Mouse (Mus musculus) embryonic facial prominence, embryonic 11.5 days (tissue): ENCODE results near the gene Cideb. TPM values are rescaled to one million over a fixed set of nuclear protein-coding genes. Genes with fewer than 3 reads are reported as not detected.

Experiments
- ATAC-seq: fragments of 200-750 bp; cut with Nextera tagmentation; replicated peaks from 2 replicates; pipeline ENCODE4 v1.8.0; 2017; ENCODE audit warnings: low read depth; ENCODE audit not compliant: insufficient number of reproducible peaks, low FRiP score, low TSS enrichment
- DNase-seq: peaks from one replicate; pipeline ENCODE4 v3.0.0-alpha.2; 2015; ENCODE audit warnings: low spot score
- H3K27ac ChIP-seq: fragments of 300-500 bp; sonication (generic); replicated peaks from 2 replicates; pipeline ENCODE4 v1.5.1; 2014; ENCODE audit warnings: mild to moderate bottlenecking, low read depth, low read length, control low read depth
- H3K27me3 ChIP-seq: fragments of 300-500 bp; sonication (generic); 2 replicates; pipeline ENCODE4 v1.6.1; 2014; ENCODE audit warnings: mild to moderate bottlenecking, low read length, moderate library complexity, mixed read lengths; ENCODE audit not compliant: control insufficient read depth, insufficient read depth
- H3K36me3 ChIP-seq: fragments of 300-500 bp; sonication (generic); replicated peaks from 2 replicates; pipeline ENCODE4 v1.6.1; 2014; ENCODE audit warnings: low read depth, mild to moderate bottlenecking, low read length, moderate library complexity, mixed read lengths; ENCODE audit not compliant: control insufficient read depth, insufficient read depth
- H3K4me1 ChIP-seq: fragments of 300-500 bp; sonication (generic); 2 replicates; pipeline ENCODE4 v1.6.1; 2014; ENCODE audit warnings: low read length, mixed read lengths; ENCODE audit not compliant: control insufficient read depth, insufficient read depth
- H3K4me2 ChIP-seq: fragments of 300-500 bp; sonication (generic); 2 replicates; pipeline ENCODE4 v1.6.1; 2014; ENCODE audit warnings: low read depth, mild to moderate bottlenecking, control low read depth, low read length, moderate library complexity
- H3K4me3 ChIP-seq: fragments of 300-500 bp; sonication (generic); 2 replicates; pipeline ENCODE4 v1.5.1; 2014; ENCODE audit warnings: low read depth, low read length, control low read depth
- H3K9ac ChIP-seq: fragments of 300-500 bp; sonication (generic); replicated peaks from 2 replicates; pipeline ENCODE4 v1.6.1; 2014; ENCODE audit warnings: mild to moderate bottlenecking, control low read depth, low read length
- H3K9me3 ChIP-seq: fragments of 300-500 bp; sonication (generic); replicated peaks from 2 replicates; pipeline ENCODE4 v1.6.1; 2016; ENCODE audit warnings: mild to moderate bottlenecking, low read length, inconsistent platforms, mixed read lengths; ENCODE audit not compliant: control insufficient read depth
- WGBS: fragments of 180-500 bp; shearing (Covaris S2); extraction: QIAGEN DNeasy Blood & Tissue Kit; methylation state at CpG from one replicate; pipeline ENCODE4 v1.1.7; 2014; 5-methylcytosine and 5-hydroxymethylcytosine counted together
- polyA plus RNA-seq: library from polyadenylated mRNA; unstranded; fragments of >200 nt; fragmentation: Nextera tagmentation; extraction: Ambion mirVana; gene quantifications from 2 replicates; pipeline ENCODE4 v1.2.1, GENCODE M21; 2014

Cideb gene
- polyA plus RNA-seq, 1 experiment from 2014 or later = 0.35 TPM

DNA sequence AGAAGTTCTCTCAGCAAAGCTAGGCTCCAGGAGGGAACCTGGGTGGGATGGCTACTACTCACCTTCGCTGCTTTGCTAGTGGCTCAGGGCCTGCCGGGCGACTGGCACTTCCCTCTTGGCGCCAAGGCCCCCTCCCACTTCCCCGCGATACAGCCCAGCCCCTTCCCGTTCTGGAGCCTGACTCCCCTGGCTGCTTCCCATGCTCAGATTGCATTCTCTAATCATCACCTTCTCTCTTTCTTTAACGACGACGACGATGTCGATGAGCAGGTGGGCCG, 25.6 kb upstream of the Cideb start, which contains the start of gene Adcy4:
TSS of gene Adcy4 (minus strand) at position 138 of the 278 bp plus-strand sequence.
- Histone ChIP-seq H3K27me3 (no peaks in the 10 kb centered on the region; the same call in none of the 2 replicates), H3K9ac (peak within 1 kb of the TSS; percentile 65), H3K4me3 (peak within 1 kb of the TSS; percentile 46)

DNA sequence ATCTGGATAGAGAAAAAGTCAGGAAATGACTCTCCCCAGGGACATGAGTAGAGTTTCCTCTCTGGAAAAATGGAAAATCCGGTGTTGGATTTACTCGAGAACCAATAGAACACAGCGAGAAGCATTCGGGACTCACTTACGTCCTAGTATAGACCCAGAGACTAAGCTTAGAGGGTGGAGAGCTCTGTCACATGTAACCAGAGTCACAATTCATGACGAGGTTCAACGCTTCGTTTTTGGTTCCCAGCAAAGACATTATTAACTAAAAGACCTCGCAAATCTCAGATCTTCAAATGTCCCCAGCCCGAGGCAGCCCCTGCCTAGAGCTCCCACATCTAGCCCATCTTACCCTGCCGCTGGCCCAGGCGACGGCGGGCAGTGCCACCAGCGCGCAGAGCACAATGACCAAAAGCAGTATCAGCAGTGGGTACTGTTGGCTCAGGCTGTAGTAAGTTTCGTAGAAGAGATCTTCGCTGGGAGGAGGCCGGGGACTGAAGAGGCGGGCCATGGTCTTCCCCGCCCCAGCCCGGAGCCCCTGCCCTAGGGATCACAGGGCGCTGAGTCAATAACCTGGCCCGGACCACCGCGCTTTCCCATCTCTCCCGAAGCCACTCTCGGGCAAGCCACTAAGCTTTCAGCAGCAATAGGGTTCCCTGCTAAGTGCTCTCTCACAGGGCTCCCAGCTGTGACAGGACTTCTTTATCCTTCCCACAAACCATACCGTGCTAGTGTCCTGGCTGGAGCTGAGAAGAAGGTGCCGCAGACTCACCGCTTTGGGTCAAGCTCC, 25.1 kb upstream of the Cideb start:
- Histone ChIP-seq H3K4me1 (peaks cover 3% of the 10 kb centered on the region; the same call in 1 of the 2 replicates), H3K36me3 (no peaks in the 10 kb centered on the region), H3K27ac (peak overlapping the region; percentile 5), H3K9me3 (no peaks in the 10 kb centered on the region), H3K4me2 (peak overlapping the region; percentile 86), H3K9ac (peak overlapping the region; percentile 65), H3K27me3 (no peaks in the 10 kb centered on the region; the same call in none of the 2 replicates), H3K4me3 (peak overlapping the region; percentile 46)
- WGBS = under 1% methylated on average over 30 of the region's 31 CpGs
- DNase-seq (peak; percentile 90), ATAC-seq (0 out of 2 replicates have a peak, but pooled peaks have one; percentile 2)

More for the DNA sequence above, 25.6 kb upstream of the Cideb start, which contains the start of gene Adcy4:
- H3K36me3 ChIP-seq = no peaks in the 10 kb centered on the region
- DNase-seq (peak; percentile 57), ATAC-seq (0 out of 2 replicates have a peak, but pooled peaks have one; percentile 20)
- under 1% methylated on average over 13 of the region's 13 CpGs for WGBS
- H3K4me2 ChIP-seq = peak within 1 kb of the TSS; percentile 86
- H3K27ac ChIP-seq = peak within 1 kb of the TSS; percentile 5
- H3K4me1 ChIP-seq = peaks cover 3% of the 10 kb centered on the region; the same call in 1 of the 2 replicates
- H3K9me3 ChIP-seq = no peaks in the 10 kb centered on the region

DNA sequence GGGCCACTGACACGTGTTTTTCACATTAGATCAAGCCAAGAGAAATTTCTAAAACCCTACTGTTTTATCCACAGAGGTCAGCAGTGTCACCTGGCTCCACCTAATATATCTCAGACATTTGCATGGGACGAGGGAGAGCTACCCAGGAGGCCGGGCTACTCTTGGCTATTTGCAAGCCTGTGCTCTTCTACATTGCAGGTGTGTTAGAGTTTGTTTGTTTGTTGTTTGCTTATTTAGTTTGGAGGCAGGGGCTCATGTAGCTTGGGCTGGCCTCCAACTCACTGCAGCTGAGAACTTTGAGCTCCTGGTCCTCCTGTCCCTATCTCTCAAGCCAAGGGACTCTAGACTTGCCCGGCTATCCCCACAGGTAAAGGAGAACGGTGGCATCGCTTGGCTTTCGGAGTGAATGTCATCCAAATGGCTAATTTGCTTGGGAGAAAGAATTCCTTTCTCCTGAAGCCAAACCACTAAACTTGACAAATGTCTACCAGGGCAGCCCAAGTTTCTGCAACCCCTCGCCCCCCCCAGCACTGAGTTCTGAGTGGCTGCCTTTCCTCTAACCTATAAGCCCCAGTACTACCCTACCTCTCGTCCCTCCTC, 24.2 kb upstream of the Cideb start:
- no peak for ATAC-seq
- H3K27me3 ChIP-seq = no peaks in the 10 kb centered on the region; the same call in 1 of the 2 replicates
- H3K27ac ChIP-seq = no peak overlapping the region; the same call in 1 of the 2 replicates
- peaks cover 3% of the 10 kb centered on the region; the same call in 1 of the 2 replicates for H3K4me1 ChIP-seq
- H3K4me3 ChIP-seq = peak overlapping the region; percentile 46
- H3K4me2 ChIP-seq = peak overlapping the region; percentile 86
- no peaks in the 10 kb centered on the region for H3K36me3 ChIP-seq
- 32% methylated on average over 9 of the region's 9 CpGs for WGBS
- no peaks in the 10 kb centered on the region for H3K9me3 ChIP-seq
- 0 out of 2 replicates have a peak overlapping the region, but pooled peaks have one; percentile 1 for H3K9ac ChIP-seq
- no peak for DNase-seq

DNA sequence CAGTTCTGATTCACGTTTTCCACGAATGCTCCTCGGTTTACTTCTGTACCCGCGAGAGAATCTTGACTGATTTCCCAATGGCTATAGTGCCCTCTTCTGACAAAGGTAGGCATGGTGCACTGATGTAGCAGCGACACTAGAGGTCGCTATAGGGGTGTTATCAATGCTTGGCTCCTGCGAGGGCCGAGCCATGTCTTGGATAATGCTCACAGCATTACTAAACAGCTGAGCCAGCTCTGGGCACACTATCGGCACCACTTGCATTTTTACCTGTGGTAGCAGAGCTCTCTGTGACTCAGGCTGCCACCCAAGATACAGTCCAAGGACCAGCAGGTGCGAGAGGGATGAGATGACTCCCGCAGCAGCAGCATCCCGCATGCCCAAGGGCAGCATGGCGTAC, 23.1 kb upstream of the Cideb start:
- H3K9ac ChIP-seq = no peak overlapping the region
- H3K36me3 ChIP-seq = no peaks in the 10 kb centered on the region
- peaks cover 3% of the 10 kb centered on the region; the same call in 1 of the 2 replicates for H3K4me1 ChIP-seq
- ATAC-seq (peak; percentile 36; the same call in 1 of the 2 replicates), DNase-seq (peak; percentile 91)
- H3K27me3 ChIP-seq = no peaks in the 10 kb centered on the region; the same call in 1 of the 2 replicates
- no peak overlapping the region for H3K4me3 ChIP-seq
- WGBS = 11% methylated on average over 14 of the region's 14 CpGs
- no peak overlapping the region for H3K27ac ChIP-seq
- no peaks in the 10 kb centered on the region for H3K9me3 ChIP-seq
- peak overlapping the region; percentile 19 for H3K4me2 ChIP-seq

DNA sequence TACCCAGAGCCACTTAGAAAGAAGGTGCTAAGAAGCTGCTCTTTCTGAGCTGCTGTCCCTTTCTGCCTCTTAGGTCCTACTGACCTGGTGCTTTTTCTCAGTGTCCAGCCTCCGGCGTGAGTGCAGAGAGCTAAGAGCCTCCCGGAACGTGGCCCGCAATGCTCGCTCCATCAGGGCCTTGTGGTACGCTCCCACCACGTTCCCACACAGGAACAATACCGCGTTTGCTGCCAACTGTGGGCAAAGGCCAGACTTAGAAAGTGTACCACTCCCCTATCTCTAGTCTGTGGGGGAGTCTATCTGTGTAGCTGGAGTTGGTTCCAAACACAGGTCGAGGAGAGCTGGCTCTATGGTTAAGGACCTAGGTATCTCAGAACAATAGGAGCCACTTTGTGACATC, 22.5 kb upstream of the Cideb start:
- no peak for ATAC-seq
- no peak overlapping the region for H3K27ac ChIP-seq
- H3K4me2 ChIP-seq = no peak overlapping the region
- H3K36me3 ChIP-seq = no peaks in the 10 kb centered on the region
- H3K4me3 ChIP-seq = no peak overlapping the region
- H3K9me3 ChIP-seq = no peaks in the 10 kb centered on the region
- 79% methylated on average over 11 of the region's 11 CpGs for WGBS
- peaks cover 3% of the 10 kb centered on the region; the same call in 1 of the 2 replicates for H3K4me1 ChIP-seq
- no peak overlapping the region for H3K9ac ChIP-seq
- no peaks in the 10 kb centered on the region; the same call in 1 of the 2 replicates for H3K27me3 ChIP-seq
- DNase-seq = no peak

DNA sequence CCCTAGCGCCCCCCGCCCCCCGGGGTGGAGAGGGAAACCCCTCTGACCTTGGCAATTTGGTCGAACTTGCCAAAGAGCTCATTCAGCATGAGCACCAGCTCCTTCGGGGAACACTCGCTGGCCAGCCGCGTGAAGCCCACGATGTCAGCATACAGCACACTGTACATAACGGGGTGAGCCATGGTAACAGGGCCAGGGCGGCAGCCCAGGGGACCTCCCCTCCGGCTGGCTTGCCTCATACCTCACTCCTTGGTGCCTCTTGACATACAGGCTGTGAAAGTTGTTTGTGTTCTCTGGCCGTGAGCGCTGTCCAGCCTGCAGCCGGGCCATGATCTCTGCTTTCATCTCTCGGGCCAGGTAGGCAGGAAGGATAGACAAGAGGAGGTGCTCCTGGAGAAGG, 21.4 kb upstream of the Cideb start:
- no peak overlapping the region for H3K27ac ChIP-seq
- no peak overlapping the region for H3K4me2 ChIP-seq
- ATAC-seq = no peak
- 0 out of 2 replicates have a peak overlapping the region, but pooled peaks have one; percentile 18 for H3K9ac ChIP-seq
- no peak for DNase-seq
- no peaks in the 10 kb centered on the region for H3K36me3 ChIP-seq
- H3K9me3 ChIP-seq = no peaks in the 10 kb centered on the region
- no peaks in the 10 kb centered on the region; the same call in 1 of the 2 replicates for H3K27me3 ChIP-seq
- peaks cover 3% of the 10 kb centered on the region; the same call in 1 of the 2 replicates for H3K4me1 ChIP-seq
- no peak overlapping the region for H3K4me3 ChIP-seq
- 66% methylated on average over 16 of the region's 16 CpGs for WGBS

DNA sequence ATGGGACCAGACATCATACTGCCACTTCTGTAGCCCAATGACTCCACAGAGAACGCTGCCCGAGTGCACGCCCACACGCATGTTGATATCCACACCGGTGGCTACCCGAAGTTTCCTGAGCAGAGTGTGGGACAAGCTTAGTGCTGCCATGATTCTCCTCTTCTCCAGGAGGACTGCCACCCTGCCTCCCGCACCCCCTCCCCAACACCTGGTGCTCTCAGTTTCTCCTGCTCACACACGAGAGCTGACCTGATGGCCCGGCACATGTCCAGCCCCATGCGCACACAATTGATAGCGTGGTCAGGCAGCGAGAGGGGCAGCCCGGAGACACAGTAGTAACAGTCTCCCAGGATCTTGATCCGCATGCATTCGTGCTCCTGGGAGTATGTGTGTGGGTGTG, 20.4 kb upstream of the Cideb start:
- no peak overlapping the region for H3K27ac ChIP-seq
- H3K36me3 ChIP-seq = no peaks in the 10 kb centered on the region
- DNase-seq = no peak
- H3K9ac ChIP-seq = no peak overlapping the region
- no peaks in the 10 kb centered on the region for H3K9me3 ChIP-seq
- no peaks in the 10 kb centered on the region for H3K27me3 ChIP-seq
- no peak overlapping the region for H3K4me2 ChIP-seq
- 88% methylated on average over 15 of the region's 15 CpGs for WGBS
- peaks cover 3% of the 10 kb centered on the region; the same call in 1 of the 2 replicates for H3K4me1 ChIP-seq
- no peak overlapping the region for H3K4me3 ChIP-seq
- ATAC-seq = no peak
